Mouse (Mus musculus): ENCODE measurements around the gene Lrrc27.
A peak's percentile ranks its signal among the peaks of the same experiment; 100 is the strongest.

Lrrc27 gene

GRCm38 (mm10) chr7:139275586-139275985, 62.8 kb downstream of the Lrrc27 start:
- DNase-seq (ENCODE audit: low read depth): peak; percentile 23

- no peak for DNase-seq (ENCODE audit: low read depth)
Observed at GRCm38 (mm10) chr7:139276150-139276549, 63.4 kb downstream of the Lrrc27 start.

- DNase-seq (ENCODE audit: low read depth): no peak
Observed at GRCm38 (mm10) chr7:139277536-139277935, 64.7 kb downstream of the Lrrc27 start.

- DNase-seq (ENCODE audit: low read depth): no peak
Observed at GRCm38 (mm10) chr7:139279571-139279970, 66.8 kb downstream of the Lrrc27 start.

- DNase-seq (ENCODE audit: low read depth): peak; percentile 42
Observed at GRCm38 (mm10) chr7:139280044-139280443, 67.3 kb downstream of the Lrrc27 start.

- peak; percentile 70 for DNase-seq (ENCODE audit: low read depth)
Observed at GRCm38 (mm10) chr7:139281195-139281594, 68.4 kb downstream of the Lrrc27 start.

GRCm38 (mm10) chr7:139282037-139282436, 69.2 kb downstream of the Lrrc27 start:
- no peak for DNase-seq (ENCODE audit: low read depth)

- peak; percentile 28 for DNase-seq (ENCODE audit: low read depth)
Observed at GRCm38 (mm10) chr7:139285295-139285943, 72.6 kb downstream of the Lrrc27 start.

GRCm38 (mm10) chr7:139288540-139288939, 75.8 kb downstream of the Lrrc27 start:
- DNase-seq (ENCODE audit: low read depth): no peak
